Comparison of ENCODE assay signal across 23 mouse cellular contexts in genomic region chr5:143989046-143989445, GRCm38 (mm10). TPM values are rescaled to one million over a fixed set of nuclear protein-coding genes. Genes with fewer than 3 reads are reported as not detected.
DNase-seq lines count a peak whose midpoint lies in the region; ATAC-seq and TF ChIP-seq lines count a peak whose summit lies in the region.
"Had no signal": no experiment of that assay in that cellular context is flagged by ENCODE, and none has a peak within 500 bp of the region (broad histone marks: within the 10 kb centered on the region; RNA-seq: fewer than 3 reads in every experiment).

No protein-coding gene starts in this region.

- H3K4me1 ChIP-seq in limb, embryonic 14.5 days (ENCODE audit: control insufficient read depth, insufficient read depth, low read length) = no peaks in the 10 kb centered on the region
- H3K4me1 ChIP-seq in limb, embryonic 10.5 days = no peaks in the 10 kb centered on the region
- H3K4me1 ChIP-seq in neural tube, embryonic 15.5 days = peaks cover 4% of the 10 kb centered on the region; the same call in 1 of the 2 replicates
- no peaks in the 10 kb centered on the region for H3K4me1 ChIP-seq in intestine, embryonic 16.5 days (ENCODE audit: control insufficient read depth, insufficient read depth, low read length)
- H3K4me1 ChIP-seq: intestine, embryonic 15.5 days; kidney, embryonic 15.5 days; limb, embryonic 12.5 days; midbrain, embryonic 12.5 days had no signal

- H3K27ac ChIP-seq in limb, embryonic 14.5 days (replicated peaks; ENCODE audit: low read depth, low read length) = no peak overlapping the region
- no peak overlapping the region for H3K27ac ChIP-seq in limb, embryonic 10.5 days
- H3K27ac ChIP-seq in neural tube, embryonic 15.5 days (replicated peaks) = 0 out of 2 replicates have a peak overlapping the region, but pooled peaks have one; percentile 1
- H3K27ac ChIP-seq in intestine, embryonic 16.5 days (ENCODE audit: low read length) = no peak overlapping the region
- H3K27ac ChIP-seq: hindbrain, embryonic 14.5 days; intestine, embryonic 15.5 days; kidney, embryonic 15.5 days; limb, embryonic 12.5 days; liver, embryonic 14.5 days; lung, embryonic 15.5 days; midbrain, embryonic 12.5 days had no signal

- DNase-seq in heart, postnatal 10 days = peak; percentile 30 to 39
- DNase-seq in heart, adult 11 months = no peak
- DNase-seq in limb, embryonic 14.5 days (ENCODE audit: low spot score) = peak; percentile 36
- no peak for DNase-seq in limb, embryonic 10.5 days (ENCODE audit: low spot score)
- DNase-seq: cerebellum, adult 2 months; gastrocnemius, postnatal 14 days; spleen, adult 18-20 months; thymus, postnatal 25 days had no signal

- H3ac ChIP-seq in myocyte (ENCODE audit: control insufficient read depth, insufficient read length) = no peak overlapping the region

- intact Hi-C loops in heart, postnatal 10 days (cut with DNase I) = loop anchor here (5.0 kb wide), 1 partner anchor 427 kb away; no protein-coding TSS in a partner anchor

- H3K4me2 ChIP-seq in limb, embryonic 14.5 days (replicated peaks; ENCODE audit: low read depth, low read length, severe bottlenecking) = no peak overlapping the region
- H3K4me2 ChIP-seq in myocyte (ENCODE audit: low read depth) = no peak overlapping the region
- no peak overlapping the region for H3K4me2 ChIP-seq in neural tube, embryonic 15.5 days
- H3K4me2 ChIP-seq in intestine, embryonic 16.5 days (ENCODE audit: low read depth, low read length) = no peak overlapping the region
- H3K4me2 ChIP-seq: heart, embryonic 11.5 days; hindbrain, embryonic 14.5 days; intestine, embryonic 15.5 days; kidney, embryonic 15.5 days; limb, embryonic 12.5 days; lung, embryonic 15.5 days; midbrain, embryonic 12.5 days had no signal

- no peak overlapping the region for H3K9ac ChIP-seq in limb, embryonic 14.5 days (ENCODE audit: low read depth, low read length, severe bottlenecking)
- H3K9ac ChIP-seq in neural tube, embryonic 15.5 days (replicated peaks) = no peak overlapping the region
- H3K9ac ChIP-seq in intestine, embryonic 16.5 days (ENCODE audit: low read depth, low read length) = no peak overlapping the region
- H3K9ac ChIP-seq: hindbrain, embryonic 14.5 days; intestine, embryonic 15.5 days; kidney, embryonic 15.5 days; limb, embryonic 12.5 days; liver, embryonic 14.5 days; lung, embryonic 15.5 days; midbrain, embryonic 12.5 days had no signal

- H3K27me3 ChIP-seq in limb, embryonic 14.5 days (ENCODE audit: control insufficient read depth, insufficient read depth, low read length) = no peaks in the 10 kb centered on the region
- no peaks in the 10 kb centered on the region for H3K27me3 ChIP-seq in limb, embryonic 10.5 days (ENCODE audit: low read depth, poor library complexity, severe bottlenecking)
- no peaks in the 10 kb centered on the region for H3K27me3 ChIP-seq in myocyte (ENCODE audit: control insufficient read depth, insufficient read depth, insufficient read length)
- H3K27me3 ChIP-seq in neural tube, embryonic 15.5 days (replicated peaks) = no peaks in the 10 kb centered on the region
- H3K27me3 ChIP-seq in intestine, embryonic 16.5 days (replicated peaks; ENCODE audit: control insufficient read depth, insufficient read depth, low read length) = no peaks in the 10 kb centered on the region
- H3K27me3 ChIP-seq: intestine, embryonic 15.5 days; kidney, embryonic 15.5 days; limb, embryonic 12.5 days; lung, embryonic 15.5 days; midbrain, embryonic 12.5 days had no signal

- peaks cover 85% of the 10 kb centered on the region for H3K36me3 ChIP-seq in limb, embryonic 14.5 days (ENCODE audit: control insufficient read depth, insufficient read depth, low read length)
- peaks cover 100% of the 10 kb centered on the region for H3K36me3 ChIP-seq in limb, embryonic 10.5 days
- H3K36me3 ChIP-seq in myocyte (ENCODE audit: control insufficient read depth, insufficient read depth) = peaks cover 37% of the 10 kb centered on the region
- H3K36me3 ChIP-seq in neural tube, embryonic 15.5 days = peaks cover 89% of the 10 kb centered on the region
- H3K36me3 ChIP-seq in intestine, embryonic 16.5 days (ENCODE audit: control insufficient read depth, insufficient read depth, low read length) = peaks cover 28% of the 10 kb centered on the region

- peak; percentile 37 for ATAC-seq in limb, embryonic 14.5 days (ENCODE audit: low FRiP score, low read depth)
- no peak for ATAC-seq in neural tube, embryonic 15.5 days (ENCODE audit: low FRiP score)
- ATAC-seq in intestine, embryonic 16.5 days = no peak
- ATAC-seq: forebrain, embryonic 14.5 days; intestine, embryonic 15.5 days had no signal

- H3K4me3 ChIP-seq in limb, embryonic 14.5 days (replicated peaks; ENCODE audit: low read length) = no peak overlapping the region
- H3K4me3 ChIP-seq in limb, embryonic 10.5 days = no peak overlapping the region
- no peak overlapping the region for H3K4me3 ChIP-seq in myocyte
- no peak overlapping the region for H3K4me3 ChIP-seq in neural tube, embryonic 15.5 days (replicated peaks)
- H3K4me3 ChIP-seq in intestine, embryonic 16.5 days (ENCODE audit: low read length) = no peak overlapping the region
- H3K4me3 ChIP-seq: intestine, embryonic 15.5 days; kidney, embryonic 15.5 days; limb, embryonic 12.5 days; lung, embryonic 15.5 days; midbrain, embryonic 12.5 days had no signal

- H3K79me2 ChIP-seq in myocyte (ENCODE audit: control insufficient read depth, insufficient read depth) = no peaks in the 10 kb centered on the region

- no peak for TF ChIP-seq POLR2A in limb, embryonic 14.5 days (IDR thresholded peaks at IDR 0.05; ENCODE audit: borderline replicate concordance, extremely low read depth, insufficient read depth, insufficient read length)
- no peak for TF ChIP-seq POLR2A in myocyte (IDR thresholded peaks at IDR 0.05; ENCODE audit: insufficient read length, low read depth)

- 92% methylated on average over 4 of the region's 4 CpGs for WGBS in limb, embryonic 14.5 days
- 98% methylated on average over 4 of the region's 4 CpGs for WGBS in limb, embryonic 10.5 days
- WGBS in neural tube, embryonic 15.5 days = 55% methylated on average over 4 of the region's 4 CpGs
- WGBS in intestine, embryonic 16.5 days = 86% methylated on average over 4 of the region's 4 CpGs

- H3K9me3 ChIP-seq in limb, embryonic 14.5 days (ENCODE audit: control insufficient read depth, low read length) = no peaks in the 10 kb centered on the region
- H3K9me3 ChIP-seq in limb, embryonic 10.5 days (replicated peaks) = no peaks in the 10 kb centered on the region
- no peaks in the 10 kb centered on the region for H3K9me3 ChIP-seq in neural tube, embryonic 15.5 days (replicated peaks)
- no peaks in the 10 kb centered on the region for H3K9me3 ChIP-seq in intestine, embryonic 16.5 days (ENCODE audit: control insufficient read depth, low read length)
- H3K9me3 ChIP-seq: intestine, embryonic 15.5 days; kidney, embryonic 15.5 days; limb, embryonic 12.5 days; lung, embryonic 15.5 days; midbrain, embryonic 12.5 days had no signal

TF ChIP-seq in myocyte, 11 proteins besides CTCF, POLR2A, EP300 and RAD21:
- TF ChIP-seq MAX (IDR thresholded peaks at IDR 0.05; ENCODE audit: low read depth) (no peak), CEBPB (IDR thresholded peaks at IDR 0.05; ENCODE audit: insufficient read depth, poor library complexity, severe bottlenecking) (no peak), MYOG (IDR thresholded peaks at IDR 0.05; ENCODE audit: control insufficient read depth in 1 of 3, insufficient read depth in 1 of 3, insufficient read length in 2 of 3, low read depth in 2 of 3) (peak in 2 of 3 experiments; percentile 50 to 58), POLR2AphosphoS2 (IDR thresholded peaks at IDR 0.05; ENCODE audit: insufficient read length, low read depth) (no peak), MYOD1 (IDR thresholded peaks at IDR 0.05; ENCODE audit: control insufficient read depth in 1 of 3, insufficient read length in 2 of 3, low read depth in 2 of 3) (peak in 2 of 3 experiments; percentile 20 to 39), REST (IDR thresholded peaks at IDR 0.05; ENCODE audit: insufficient read depth, insufficient read length) (no peak), SRF (IDR thresholded peaks at IDR 0.05; ENCODE audit: control insufficient read depth, insufficient read length, low read depth) (peak; percentile 64), TCF3 (IDR thresholded peaks at IDR 0.05; ENCODE audit: insufficient read length, low read depth) (no peak), TCF12 (IDR thresholded peaks at IDR 0.05; ENCODE audit: insufficient read depth, poor library complexity, severe bottlenecking) (no peak)

RNA-seq across cellular contexts. Expression of gene Ccz1, which starts 25.6 kb away (rescaled TPM):
- 10 to 100 TPM; 36.0 to 39.6 TPM for total RNA-seq in heart, postnatal 10 days (2021)
- 39.9 and 48.2 TPM in 2 replicates for polyA plus RNA-seq in limb, embryonic 14.5 days (2012; rRNA removed)
- 72.7 and 77.1 TPM in 2 replicates for polyA plus RNA-seq in limb, embryonic 14.5 days (2014; fragmentation: Nextera tagmentation; extraction: Ambion mirVana)
- 98.8 and 99.4 TPM in 2 replicates for polyA plus RNA-seq in limb, embryonic 10.5 days (2016; fragmentation: Nextera tagmentation; extraction: Ambion mirVana)
- 31.0 TPM for polyA plus RNA-seq in myocyte (2012; fragmentation: generic; extraction: Trizol)
- polyA plus RNA-seq in neural tube, embryonic 15.5 days (2015; fragmentation: Nextera tagmentation; extraction: Ambion mirVana) = 76.1 and 77.4 TPM in 2 replicates
- polyA plus RNA-seq in intestine, embryonic 16.5 days (2015; fragmentation: Nextera tagmentation; extraction: Ambion mirVana) = 74.2 and 76.7 TPM in 2 replicates

RNA-seq across cellular contexts. Expression of gene Ocm, which starts 37.4 kb away (rescaled TPM):
- total RNA-seq in heart, postnatal 10 days (2021) = not detected
- not detected in 2 replicates for polyA plus RNA-seq in limb, embryonic 14.5 days (2012; rRNA removed)
- not detected in 2 replicates for polyA plus RNA-seq in limb, embryonic 14.5 days (2014; fragmentation: Nextera tagmentation; extraction: Ambion mirVana)
- not detected in 2 replicates for polyA plus RNA-seq in limb, embryonic 10.5 days (2016; fragmentation: Nextera tagmentation; extraction: Ambion mirVana)
- not detected for polyA plus RNA-seq in myocyte (2012; fragmentation: generic; extraction: Trizol)
- polyA plus RNA-seq in neural tube, embryonic 15.5 days (2015; fragmentation: Nextera tagmentation; extraction: Ambion mirVana) = not detected in 2 replicates
- polyA plus RNA-seq in intestine, embryonic 16.5 days (2015; fragmentation: Nextera tagmentation; extraction: Ambion mirVana) = not detected in 2 replicates
- total RNA-seq: adrenal gland, adult 18-20 months; adrenal gland, postnatal 4 days; gastrocnemius, postnatal 14 days had no signal
- polyA plus RNA-seq: cerebellum, adult 2 months; embryonic facial prominence, embryonic 11.5 days; forebrain, embryonic 14.5 days; heart, embryonic 11.5 days; hindbrain, embryonic 14.5 days; intestine, embryonic 15.5 days; limb, embryonic 12.5 days; liver, embryonic 14.5 days; lung, embryonic 15.5 days; midbrain, embryonic 12.5 days had no signal

RNA-seq across cellular contexts. Expression of gene Rsph10b, which starts 56.2 kb away (rescaled TPM):
- under 1 TPM; 0.24 to 0.30 TPM for total RNA-seq in heart, postnatal 10 days (2021)
- 2.6 and 4.4 TPM in 2 replicates for polyA plus RNA-seq in limb, embryonic 14.5 days (2012; rRNA removed)
- polyA plus RNA-seq in limb, embryonic 14.5 days (2014; fragmentation: Nextera tagmentation; extraction: Ambion mirVana) = 2.8 and 3.2 TPM in 2 replicates
- 0.41 and 1.1 TPM in 2 replicates for polyA plus RNA-seq in limb, embryonic 10.5 days (2016; fragmentation: Nextera tagmentation; extraction: Ambion mirVana)
- not detected for polyA plus RNA-seq in myocyte (2012; fragmentation: generic; extraction: Trizol)
- 3.3 and 5.7 TPM in 2 replicates for polyA plus RNA-seq in neural tube, embryonic 15.5 days (2015; fragmentation: Nextera tagmentation; extraction: Ambion mirVana)
- polyA plus RNA-seq in intestine, embryonic 16.5 days (2015; fragmentation: Nextera tagmentation; extraction: Ambion mirVana) = 0.22 and 0.87 TPM in 2 replicates

Comparison
In these comparisons a context has a peak if more than half of its experiments do, and no peak if none do; other contexts are left out.
1. DNase-seq: peak in heart, postnatal 10 days (2 of 2) and limb, embryonic 14.5 days (single experiment); none in heart, adult 11 months (single experiment) and limb, embryonic 10.5 days (single experiment).